Mouse (Mus musculus) midbrain, embryonic 11.5 days (tissue): ENCODE results near the gene Depdc1b. TPM values are rescaled to one million over a fixed set of nuclear protein-coding genes. Genes with fewer than 3 reads are reported as not detected.

ENCODE experiments used
- ATAC-seq: fragments of 200-750 bp; cut with Nextera tagmentation; 2 replicates; pipeline ENCODE4 v1.8.0; 2017; ENCODE audit warnings: moderate TSS enrichment, moderate library complexity; ENCODE audit not compliant: low FRiP score
- DNase-seq: peaks from one replicate; pipeline ENCODE4 v3.0.0; 2015; ENCODE audit warnings: low spot score; ENCODE audit errors: missing footprints
- H3K27ac ChIP-seq: fragments of 300-500 bp; sonication (generic); 2 replicates; pipeline ENCODE4 v1.5.1; 2014; ENCODE audit warnings: low read depth, low read length
- H3K27me3 ChIP-seq: fragments of 300-500 bp; sonication (generic); 2 replicates; pipeline ENCODE4 v1.6.1; 2014; ENCODE audit warnings: mild to moderate bottlenecking, low read length, moderate library complexity, mixed read lengths; ENCODE audit not compliant: control insufficient read depth, insufficient read depth
- H3K36me3 ChIP-seq: fragments of 300-500 bp; sonication (generic); 2 replicates; pipeline ENCODE4 v1.6.1; 2014; ENCODE audit warnings: mild to moderate bottlenecking, low read length, moderate library complexity, mixed read lengths; ENCODE audit not compliant: control insufficient read depth, insufficient read depth
- H3K4me1 ChIP-seq: fragments of 300-500 bp; sonication (generic); 2 replicates; pipeline ENCODE4 v1.6.1; 2014; ENCODE audit warnings: low read length; ENCODE audit not compliant: control insufficient read depth, insufficient read depth
- H3K4me2 ChIP-seq: fragments of 300-500 bp; sonication (generic); 2 replicates; pipeline ENCODE4 v1.6.1; 2014; ENCODE audit warnings: mild to moderate bottlenecking, moderate library complexity
- H3K4me3 ChIP-seq: fragments of 300-500 bp; sonication (generic); 2 replicates; pipeline ENCODE4 v1.5.1; 2014; ENCODE audit warnings: low read depth, low read length
- H3K9ac ChIP-seq: fragments of 300-500 bp; sonication (generic); 2 replicates; pipeline ENCODE4 v1.6.1; 2014; ENCODE audit warnings: low read length
- H3K9me3 ChIP-seq: fragments of 300-500 bp; sonication (generic); 2 replicates; pipeline ENCODE4 v1.6.1; 2016; ENCODE audit warnings: low read length; ENCODE audit not compliant: control insufficient read depth
- WGBS: fragments of 180-500 bp; shearing (Covaris S2); extraction: QIAGEN DNeasy Blood & Tissue Kit; methylation state at CpG from one replicate; pipeline ENCODE4 v1.1.7; 2014; 5-methylcytosine and 5-hydroxymethylcytosine counted together
- polyA plus RNA-seq: library from polyadenylated mRNA; unstranded; fragments of >200 nt; fragmentation: Nextera tagmentation; extraction: Ambion mirVana; gene quantifications from 2 replicates; pipeline ENCODE4 v1.2.1, GENCODE M21; 2014

Depdc1b gene
- polyA plus RNA-seq, 1 experiment from 2014 or later, result 17.3 TPM

DNA sequence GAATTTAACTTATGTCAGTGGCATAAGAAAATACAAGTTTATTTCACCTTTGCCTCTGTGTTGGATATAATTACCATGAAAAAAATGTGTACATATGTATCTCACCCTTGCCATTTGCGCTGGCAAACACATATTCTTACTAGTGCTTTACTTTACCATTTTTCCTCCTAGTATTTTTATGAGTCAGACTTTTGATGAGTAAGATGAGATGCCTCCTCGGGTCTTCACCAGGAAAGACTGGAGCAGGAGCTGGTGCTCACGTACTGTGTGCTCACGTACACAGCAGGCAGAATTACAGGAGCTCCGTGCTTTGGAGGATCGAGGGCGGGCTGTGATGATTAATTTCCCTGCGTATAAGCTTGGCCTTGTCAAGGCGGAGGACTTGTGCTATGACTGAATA lies 69.9 kb downstream of the Depdc1b start:
- no peaks in the 10 kb centered on the region for H3K36me3 ChIP-seq
- WGBS, result 92% methylated on average over 9 of the region's 9 CpGs
- H3K27ac ChIP-seq, result no peak overlapping the region
- H3K4me1 ChIP-seq, result no peaks in the 10 kb centered on the region
- H3K9ac ChIP-seq, result no peak overlapping the region
- ATAC-seq (no peak), DNase-seq (peak; percentile 64)
- H3K9me3 ChIP-seq, result no peaks in the 10 kb centered on the region
- no peak overlapping the region for H3K4me2 ChIP-seq
- no peaks in the 10 kb centered on the region for H3K27me3 ChIP-seq
- H3K4me3 ChIP-seq, result no peak overlapping the region

DNA sequence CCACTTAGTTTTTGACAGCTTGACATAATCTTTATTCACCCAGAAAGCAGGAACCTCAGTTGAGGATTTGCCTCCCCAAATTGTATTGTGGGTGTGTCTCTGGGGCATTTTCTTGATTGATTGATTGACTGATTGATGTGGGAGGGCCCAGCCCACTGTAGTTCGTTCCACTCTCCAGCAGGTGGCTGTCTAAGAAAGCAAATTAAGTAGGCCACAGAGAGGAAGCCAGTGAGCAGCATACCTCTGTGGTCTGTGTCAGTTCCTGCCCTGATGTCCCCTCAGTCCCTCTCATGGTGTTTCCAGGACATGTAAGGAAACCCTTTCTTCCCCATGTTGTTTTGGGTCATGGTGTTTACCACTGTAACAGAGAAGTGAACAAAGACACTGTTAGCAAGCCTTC lies 74.4 kb downstream of the Depdc1b start:
- H3K4me1 ChIP-seq, result no peaks in the 10 kb centered on the region
- H3K4me3 ChIP-seq, result no peak overlapping the region
- H3K9me3 ChIP-seq, result no peaks in the 10 kb centered on the region
- ATAC-seq, result peak; percentile 78
- H3K4me2 ChIP-seq, result no peak overlapping the region
- H3K27me3 ChIP-seq, result no peaks in the 10 kb centered on the region
- peak; percentile 89 for DNase-seq
- no peaks in the 10 kb centered on the region for H3K36me3 ChIP-seq
- no peak overlapping the region for H3K9ac ChIP-seq
- no peak overlapping the region for H3K27ac ChIP-seq
- 25% methylated on average over 1 of the region's 1 CpGs for WGBS

DNA sequence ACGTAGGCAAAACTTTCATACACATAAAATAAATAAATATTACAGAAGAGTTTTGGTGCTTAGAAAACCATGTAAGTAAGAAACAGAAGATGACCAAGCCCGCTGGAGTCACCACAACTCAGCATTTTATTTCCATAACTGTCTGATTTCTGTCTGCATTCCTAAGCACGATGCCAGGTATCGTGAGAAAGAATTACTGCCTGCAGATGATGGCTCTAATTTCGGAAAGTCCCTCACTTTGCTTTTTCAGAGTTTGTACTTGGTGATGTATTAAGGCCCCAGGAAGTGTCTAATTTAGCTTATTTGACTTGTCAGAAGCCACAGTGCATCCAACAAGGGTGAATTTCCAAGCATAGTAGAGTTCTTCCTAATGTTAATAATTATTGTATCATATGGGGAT lies 87.1 kb downstream of the Depdc1b start:
- 88% methylated on average over 5 of the region's 5 CpGs for WGBS
- no peak for DNase-seq

DNA sequence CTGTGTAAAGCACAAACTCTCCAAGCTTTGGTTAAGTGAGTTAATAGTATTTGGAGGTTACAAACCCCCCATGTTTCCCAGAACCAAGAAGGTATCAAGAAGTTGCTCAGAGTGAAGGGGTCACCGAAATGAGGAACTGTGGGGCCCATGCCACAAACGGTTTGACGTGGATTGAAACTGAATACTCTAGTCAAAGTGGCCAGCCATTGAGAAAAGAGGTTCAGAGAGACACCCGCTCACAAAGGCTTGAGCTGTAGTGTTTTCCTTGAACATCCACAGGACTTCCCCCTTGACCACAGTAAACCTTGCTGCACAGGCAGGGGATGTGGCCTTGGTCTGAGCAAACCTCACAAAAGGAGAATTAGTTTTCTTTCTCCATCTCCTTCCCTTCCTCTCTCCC lies 88.2 kb downstream of the Depdc1b start:
- Histone ChIP-seq H3K9me3 (no peaks in the 10 kb centered on the region), H3K9ac (no peak overlapping the region), H3K27me3 (no peaks in the 10 kb centered on the region), H3K27ac (no peak overlapping the region), H3K4me1 (no peaks in the 10 kb centered on the region), H3K36me3 (no peaks in the 10 kb centered on the region), H3K4me2 (no peak overlapping the region), H3K4me3 (no peak overlapping the region)
- DNase-seq (no peak), ATAC-seq (no peak)
- 82% methylated on average over 4 of the region's 4 CpGs for WGBS

More for the DNA sequence above, 87.1 kb downstream of the Depdc1b start:
- ATAC-seq, result no peak
- Histone ChIP-seq H3K4me2 (no peak overlapping the region), H3K27me3 (no peaks in the 10 kb centered on the region), H3K9ac (no peak overlapping the region), H3K9me3 (no peaks in the 10 kb centered on the region), H3K27ac (no peak overlapping the region), H3K36me3 (no peaks in the 10 kb centered on the region), H3K4me3 (no peak overlapping the region), H3K4me1 (no peaks in the 10 kb centered on the region)

DNA sequence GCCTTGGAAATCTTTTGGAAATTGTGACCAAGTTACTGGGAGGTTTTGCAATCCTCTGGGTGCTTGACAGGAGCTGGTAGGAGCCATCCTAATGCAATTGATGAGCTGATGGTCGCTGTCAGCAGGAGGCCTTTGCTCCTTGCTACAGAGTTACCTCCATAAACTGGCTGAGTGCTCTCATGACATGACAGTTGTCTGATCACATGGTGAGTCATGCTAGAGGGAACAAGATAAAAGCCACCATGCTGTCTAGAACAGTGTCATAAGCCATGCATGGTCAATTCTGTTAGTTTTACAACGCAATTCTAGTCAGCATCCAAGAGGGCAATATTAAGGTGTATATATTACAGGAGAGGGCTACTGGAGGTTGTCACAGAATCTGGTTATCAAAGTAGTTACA lies 99.3 kb downstream of the Depdc1b start:
- peak; percentile 39 for DNase-seq
- H3K27me3 ChIP-seq, result no peaks in the 10 kb centered on the region
- no peak overlapping the region for H3K4me3 ChIP-seq
- H3K27ac ChIP-seq, result no peak overlapping the region
- no peaks in the 10 kb centered on the region for H3K4me1 ChIP-seq
- no peaks in the 10 kb centered on the region for H3K36me3 ChIP-seq
- H3K9me3 ChIP-seq, result no peaks in the 10 kb centered on the region
- 75% methylated on average over 2 of the region's 2 CpGs for WGBS
- H3K9ac ChIP-seq, result no peak overlapping the region
- no peak overlapping the region for H3K4me2 ChIP-seq
- no peak for ATAC-seq

DNA sequence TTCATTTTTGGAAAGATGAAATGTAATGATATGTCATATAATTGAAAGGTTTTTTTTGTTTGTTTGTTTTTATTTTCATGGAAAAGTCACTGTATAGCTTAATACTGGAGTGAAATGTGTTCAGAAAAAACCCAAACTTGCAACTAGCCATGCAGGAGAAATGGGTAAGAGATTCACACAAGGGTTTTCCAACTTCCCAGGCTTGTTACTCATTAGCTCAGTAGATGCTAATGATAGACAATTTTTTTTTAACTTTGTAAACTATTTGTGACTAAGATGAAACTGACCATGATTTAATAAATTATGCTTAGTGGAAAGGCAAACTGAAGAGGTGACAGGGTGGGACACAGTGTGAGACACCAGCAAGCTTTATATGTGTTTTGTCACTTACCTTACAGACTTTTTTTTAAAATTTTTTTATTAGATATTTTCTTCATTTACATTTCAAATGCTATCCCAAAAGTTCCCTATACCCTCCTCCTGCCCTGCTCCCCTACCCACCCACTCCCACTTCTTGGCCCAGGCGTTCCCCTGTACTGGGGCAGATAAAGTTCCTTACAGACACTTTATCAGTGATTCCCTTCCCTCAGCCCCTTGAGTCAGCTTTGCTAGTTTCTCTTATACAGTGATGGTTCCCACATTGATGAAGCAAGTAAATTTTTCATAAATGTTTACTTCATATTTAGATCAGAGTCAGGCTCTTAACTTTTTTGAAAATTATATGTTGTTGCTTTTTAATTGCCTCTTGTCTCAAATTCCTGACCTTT lies 102.8 kb downstream of the Depdc1b start:
- DNase-seq, result peak; percentile 37
- Histone ChIP-seq H3K9me3 (no peaks in the 10 kb centered on the region), H3K4me1 (no peaks in the 10 kb centered on the region), H3K36me3 (no peaks in the 10 kb centered on the region), H3K9ac (no peak overlapping the region), H3K4me3 (no peak overlapping the region), H3K27ac (no peak overlapping the region), H3K27me3 (no peaks in the 10 kb centered on the region), H3K4me2 (no peak overlapping the region)
- WGBS, result 81% methylated on average over 1 of the region's 1 CpGs
- ATAC-seq, result no peak

DNA sequence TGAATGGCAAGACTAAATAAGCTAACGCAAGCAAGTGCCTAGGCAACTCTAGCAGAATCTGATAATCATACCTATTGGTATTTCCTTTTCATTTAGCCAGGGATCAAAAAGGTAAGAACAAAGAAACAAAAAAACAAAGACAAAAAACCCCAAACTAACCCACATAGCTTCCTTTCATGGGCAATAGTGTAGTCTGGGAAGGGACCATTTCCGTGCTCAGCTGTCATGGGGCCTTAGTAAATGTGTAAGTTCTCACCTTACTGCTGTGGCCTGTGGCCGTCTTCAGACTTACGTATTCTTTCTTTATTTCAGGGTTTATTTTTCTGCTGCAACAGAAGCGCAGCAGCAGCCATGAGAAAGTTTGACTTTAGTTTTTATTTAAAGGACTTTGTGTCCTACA lies 110.2 kb downstream of the Depdc1b start:
- Histone ChIP-seq H3K27me3 (no peaks in the 10 kb centered on the region), H3K4me2 (no peak overlapping the region), H3K4me1 (no peaks in the 10 kb centered on the region), H3K4me3 (no peak overlapping the region), H3K9ac (no peak overlapping the region), H3K27ac (no peak overlapping the region), H3K9me3 (no peaks in the 10 kb centered on the region), H3K36me3 (no peaks in the 10 kb centered on the region)
- ATAC-seq (no peak), DNase-seq (peak; percentile 67)
- 58% methylated on average over 5 of the region's 5 CpGs for WGBS

DNA sequence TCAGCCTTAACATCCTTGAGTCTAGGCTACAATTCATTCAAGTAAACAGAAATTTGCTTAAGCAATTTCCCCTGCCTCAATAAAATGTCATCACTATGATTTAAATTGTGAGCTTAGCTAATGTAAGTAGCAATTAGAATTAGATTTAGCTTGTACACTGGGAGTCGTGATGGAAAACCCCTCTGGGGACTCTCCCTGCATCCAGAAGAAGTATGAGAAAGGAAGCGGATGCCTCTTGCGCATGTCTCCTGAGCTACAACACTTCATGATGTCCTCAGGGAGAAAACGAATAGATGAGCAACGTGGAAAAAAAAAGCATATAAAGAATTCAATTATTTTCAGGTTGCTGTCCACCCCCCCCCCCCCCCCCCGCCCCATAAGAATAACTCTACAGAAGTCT lies 112.7 kb downstream of the Depdc1b start:
- H3K9ac ChIP-seq, result no peak overlapping the region
- DNase-seq (peak; percentile 23), ATAC-seq (no peak)
- H3K4me2 ChIP-seq, result no peak overlapping the region
- H3K9me3 ChIP-seq, result no peaks in the 10 kb centered on the region
- H3K27me3 ChIP-seq, result no peaks in the 10 kb centered on the region
- no peak overlapping the region for H3K4me3 ChIP-seq
- no peaks in the 10 kb centered on the region for H3K36me3 ChIP-seq
- no peaks in the 10 kb centered on the region for H3K4me1 ChIP-seq
- whole genome bisulfite sequencing, result 80% methylated on average over 5 of the region's 6 CpGs
- H3K27ac ChIP-seq, result no peak overlapping the region

DNA sequence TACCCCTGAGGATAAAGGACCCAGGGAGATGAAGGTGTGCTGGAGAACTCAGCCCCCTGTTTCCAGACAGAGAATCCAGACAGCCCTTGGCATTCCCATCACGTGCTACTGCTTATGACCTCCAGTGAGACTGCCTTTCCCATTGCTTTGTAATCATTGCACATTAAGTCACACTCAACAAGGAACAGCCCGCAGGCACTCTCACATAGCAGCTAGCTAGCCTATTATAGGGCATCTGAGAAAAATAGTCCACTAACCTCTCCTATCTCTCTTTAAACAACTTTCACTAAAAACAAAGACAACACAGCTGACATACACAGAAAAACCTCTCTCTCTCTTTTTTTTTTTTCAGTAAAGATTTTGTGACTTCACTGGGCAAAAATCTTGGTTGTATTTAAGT lies 113.5 kb downstream of the Depdc1b start:
- Histone ChIP-seq H3K36me3 (no peaks in the 10 kb centered on the region), H3K27me3 (no peaks in the 10 kb centered on the region), H3K4me2 (no peak overlapping the region), H3K9me3 (no peaks in the 10 kb centered on the region), H3K4me1 (no peaks in the 10 kb centered on the region), H3K9ac (no peak overlapping the region), H3K4me3 (no peak overlapping the region), H3K27ac (no peak overlapping the region)
- no peak for ATAC-seq
- DNase-seq, result peak; percentile 68
- 83% methylated on average over 2 of the region's 2 CpGs for WGBS
